Mouse (Mus musculus) brown adipose tissue, adult 24 weeks (tissue): ENCODE results near the gene Mmp14. TPM values are rescaled to one million over a fixed set of nuclear protein-coding genes. Genes with fewer than 3 reads are reported as not detected.

Experiments
- polyA plus RNA-seq: library from polyadenylated mRNA; stranded (reverse); fragments of >200 nt; gene quantifications from 2 replicates; pipeline ENCODE4 v1.2.4, GENCODE M21; 2012; ENCODE audit not compliant: missing spikeins, insufficient read depth, insufficient read length

The Mmp14 gene
- polyA plus RNA-seq, 1 experiment, result 10.9 TPM

Other genes with a start within 250 kb of the Mmp14 start
- 117 and 150 TPM in 2 replicates for gene Dad1, start 177.5 kb upstream of the Mmp14 start, polyA plus RNA-seq
- 68.5 and 80.5 TPM in 2 replicates for gene Abhd4, start 177.4 kb upstream of the Mmp14 start, polyA plus RNA-seq
- gene Olfr49, start 146.7 kb upstream of the Mmp14 start, polyA plus RNA-seq, result not detected in 2 replicates
- gene Oxa1l, start 70.8 kb upstream of the Mmp14 start, polyA plus RNA-seq, result 121 and 157 TPM in 2 replicates
- gene Slc7a7, start 13.8 kb upstream of the Mmp14 start, polyA plus RNA-seq, result 0.52 and 1.8 TPM in 2 replicates
- gene Mrpl52, start 4.7 kb upstream of the Mmp14 start, polyA plus RNA-seq, result 145 and 148 TPM in 2 replicates
- 36.5 and 53.8 TPM in 2 replicates for gene Lrp10, start 32.5 kb downstream of the Mmp14 start, polyA plus RNA-seq
- not detected in 2 replicates for gene Rem2, start 44.5 kb downstream of the Mmp14 start, polyA plus RNA-seq
- gene Prmt5, start 85.9 kb downstream of the Mmp14 start, polyA plus RNA-seq, result 20.4 and 25.8 TPM in 2 replicates
- gene Haus4, start 123.0 kb downstream of the Mmp14 start, polyA plus RNA-seq, result 4.1 and 6.8 TPM in 2 replicates
- 3.1 and 5.6 TPM in 2 replicates for gene Ajuba, start 145.9 kb downstream of the Mmp14 start, polyA plus RNA-seq
- 2.6 and 5.2 TPM in 2 replicates for gene 4931414P19Rik, start 174.4 kb downstream of the Mmp14 start, polyA plus RNA-seq
- gene Psmb5, start 186.4 kb downstream of the Mmp14 start, polyA plus RNA-seq, result 231 and 291 TPM in 2 replicates
- gene Psmb11, start 189.8 kb downstream of the Mmp14 start, polyA plus RNA-seq, result not detected in 2 replicates
- gene Gm17606, start 209.3 kb downstream of the Mmp14 start, polyA plus RNA-seq, result not detected in 2 replicates
- gene Cdh24, start 209.8 kb downstream of the Mmp14 start, polyA plus RNA-seq, result not detected in 2 replicates